Mouse (Mus musculus) ES-Bruce4 (cell line): ENCODE data around the gene Prpf19. TPM values are rescaled to one million over a fixed set of nuclear protein-coding genes. Genes with fewer than 3 reads are reported as not detected.

Experiments
- H3K27ac ChIP-seq: 2 replicates; pipeline ENCODE4 v1.5.1; 2012; ENCODE audit warnings: low read length, inconsistent platforms; ENCODE audit not compliant: insufficient read depth
- H3K27me3 ChIP-seq: 2 replicates; pipeline ENCODE4 v1.6.1; 2012; ENCODE audit warnings: mild to moderate bottlenecking, low read length, inconsistent platforms; ENCODE audit not compliant: control insufficient read depth, poor library complexity, insufficient read depth, severe bottlenecking
- H3K36me3 ChIP-seq: 2 replicates; pipeline ENCODE4 v1.6.1; 2012; ENCODE audit warnings: inconsistent platforms, mild to moderate bottlenecking, low read length, moderate library complexity; ENCODE audit not compliant: control insufficient read depth, poor library complexity, insufficient read depth, severe bottlenecking
- H3K4me1 ChIP-seq: one replicate; pipeline ENCODE4 v1.8.1; 2011; ENCODE audit warnings: low read length; ENCODE audit not compliant: control insufficient read depth, insufficient read depth
- H3K4me3 ChIP-seq: 2 replicates; pipeline ENCODE4 v1.5.1; 2011; ENCODE audit warnings: low read depth, mild to moderate bottlenecking, low read length
- H3K9ac ChIP-seq: 2 replicates; pipeline ENCODE4 v1.6.1; 2012; ENCODE audit warnings: low read depth, mild to moderate bottlenecking, inconsistent platforms; ENCODE audit not compliant: poor library complexity, severe bottlenecking
- H3K9me3 ChIP-seq: replicated peaks from 2 replicates; pipeline ENCODE4 v1.6.1; 2012; ENCODE audit warnings: mild to moderate bottlenecking, low read length, inconsistent platforms; ENCODE audit not compliant: control insufficient read depth, poor library complexity, insufficient read depth, severe bottlenecking
- CTCF ChIP-seq: IDR thresholded peaks from one replicate; pipeline ENCODE4 v1.8.1; 2011; ENCODE audit warnings: low read depth, low read length
- EP300 ChIP-seq: IDR thresholded peaks from 2 replicates; pipeline ENCODE4 v1.6.1; 2011; ENCODE audit warnings: low read depth, low read length; ENCODE audit not compliant: insufficient read depth
- POLR2A ChIP-seq: IDR thresholded peaks from one replicate; pipeline ENCODE4 v1.8.1; 2011; ENCODE audit warnings: low read length; ENCODE audit not compliant: insufficient read depth
- polyA plus RNA-seq: library from polyadenylated mRNA; stranded (reverse); fragments of >200 nt; gene quantifications from 2 replicates; pipeline ENCODE4 v1.2.4, GENCODE M21; 2011; ENCODE audit warnings: low read depth; ENCODE audit not compliant: missing spikeins, insufficient read depth, insufficient read length

The Prpf19 gene
- polyA plus RNA-seq, 1 experiment, result 131 TPM

GRCm38 (mm10) chr19:10909087-10909721 is 14.2 kb downstream of the Prpf19 start:
- TF ChIP-seq POLR2A, result no peak
- no peak for TF ChIP-seq EP300
- no peak for TF ChIP-seq CTCF

DNA sequence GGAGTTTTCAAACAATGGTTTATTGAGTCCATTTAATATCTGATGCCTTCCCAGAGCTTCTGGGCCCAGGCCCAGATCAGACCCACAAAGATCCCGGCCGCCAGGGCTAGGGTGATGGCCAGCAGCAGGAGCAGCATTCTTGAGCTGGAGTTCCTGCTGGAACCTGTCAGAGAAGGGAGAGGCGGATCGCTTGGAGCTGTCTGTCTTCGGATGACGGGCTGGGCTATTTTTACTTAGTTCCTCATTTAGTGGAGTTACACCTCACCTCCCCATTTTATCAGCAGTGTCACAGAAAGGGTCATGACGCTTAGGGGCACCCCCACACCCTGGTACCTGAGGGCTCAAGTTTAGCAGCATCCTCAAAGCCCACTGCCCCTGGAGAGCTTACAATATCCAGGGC is 19.3 kb downstream of the Prpf19 start:
- no peak overlapping the region for H3K9ac ChIP-seq
- TF ChIP-seq POLR2A (no peak), CTCF (no peak), EP300 (no peak)
- 0 out of 2 replicates have a peak, but pooled peaks cover under 1% of the 10 kb centered on the region for H3K36me3 ChIP-seq
- no peak overlapping the region for H3K4me3 ChIP-seq
- no peaks in the 10 kb centered on the region for H3K27me3 ChIP-seq
- H3K9me3 ChIP-seq, result no peaks in the 10 kb centered on the region
- no peak overlapping the region for H3K27ac ChIP-seq
- no peaks in the 10 kb centered on the region for H3K4me1 ChIP-seq

More at GRCm38 (mm10) chr19:10909087-10909721, 14.2 kb downstream of the Prpf19 start:
- Histone ChIP-seq H3K9me3 (no peaks in the 10 kb centered on the region), H3K4me1 (no peaks in the 10 kb centered on the region), H3K27ac (no peak overlapping the region), H3K27me3 (no peaks in the 10 kb centered on the region), H3K36me3 (peaks cover 19% of the 10 kb centered on the region), H3K9ac (no peak overlapping the region), H3K4me3 (no peak overlapping the region)

GRCm38 (mm10) chr19:10914870-10915269 is 19.8 kb downstream of the Prpf19 start:
- Histone ChIP-seq H3K9ac (no peak overlapping the region), H3K4me3 (no peak overlapping the region), H3K27ac (no peak overlapping the region), H3K9me3 (no peaks in the 10 kb centered on the region), H3K36me3 (no peaks in the 10 kb centered on the region), H3K27me3 (no peaks in the 10 kb centered on the region), H3K4me1 (no peaks in the 10 kb centered on the region)
- no peak for TF ChIP-seq CTCF
- no peak for TF ChIP-seq POLR2A
- TF ChIP-seq EP300, result no peak

- no peaks in the 10 kb centered on the region for H3K9me3 ChIP-seq
- no peaks in the 10 kb centered on the region for H3K36me3 ChIP-seq
- H3K27ac ChIP-seq, result no peak overlapping the region
- H3K4me3 ChIP-seq, result no peak overlapping the region
- no peaks in the 10 kb centered on the region for H3K27me3 ChIP-seq
- no peaks in the 10 kb centered on the region for H3K4me1 ChIP-seq
- no peak overlapping the region for H3K9ac ChIP-seq
- TF ChIP-seq EP300 (no peak), CTCF (no peak), POLR2A (no peak)
These were observed 21.5 kb downstream of the Prpf19 start for GRCm38 (mm10) chr19:10916506-10916905.

GRCm38 (mm10) chr19:10918321-10918991 is 23.4 kb downstream of the Prpf19 start:
- Histone ChIP-seq H3K36me3 (no peaks in the 10 kb centered on the region), H3K9me3 (no peaks in the 10 kb centered on the region)
- no peak for TF ChIP-seq CTCF
- no peak for TF ChIP-seq POLR2A
- TF ChIP-seq EP300, result no peak

DNA sequence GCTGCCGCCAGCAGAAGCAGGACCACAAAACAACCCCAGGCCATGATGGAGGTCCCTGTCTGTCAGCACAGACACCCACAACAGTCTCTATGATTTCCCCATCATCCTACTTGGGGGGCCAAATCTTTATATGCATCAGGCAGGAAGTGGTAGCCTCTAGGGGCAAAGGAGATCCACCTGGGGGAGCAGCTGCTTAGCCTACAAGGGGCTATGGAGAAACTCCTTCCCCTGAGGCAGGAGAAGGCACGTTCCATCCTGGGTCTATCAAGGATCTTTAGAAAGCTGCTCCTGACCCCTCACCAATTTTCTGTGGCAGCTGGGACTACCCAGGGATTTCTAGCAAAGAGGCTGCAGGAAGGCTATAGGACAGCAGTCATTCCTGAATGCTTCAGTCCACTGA is 25.5 kb downstream of the Prpf19 start, which contains the start of gene Zp1:
Zp1 (minus strand) TSS at position 101 of the 400 bp plus-strand sequence.
- Histone ChIP-seq H3K27me3 (no peaks in the 10 kb centered on the region), H3K27ac (no peak within 1 kb of the TSS), H3K9me3 (no peaks in the 10 kb centered on the region), H3K4me1 (peaks cover under 1% of the 10 kb centered on the region), H3K36me3 (no peaks in the 10 kb centered on the region), H3K9ac (no peak within 1 kb of the TSS), H3K4me3 (no peak within 1 kb of the TSS)
- TF ChIP-seq EP300 (no peak), CTCF (no peak), POLR2A (no peak)

More at GRCm38 (mm10) chr19:10918321-10918991, 23.4 kb downstream of the Prpf19 start:
- no peak overlapping the region for H3K4me3 ChIP-seq
- H3K27me3 ChIP-seq, result no peaks in the 10 kb centered on the region
- H3K4me1 ChIP-seq, result no peaks in the 10 kb centered on the region
- H3K27ac ChIP-seq, result no peak overlapping the region
- no peak overlapping the region for H3K9ac ChIP-seq
